Mouse (Mus musculus) frontal cortex, postnatal 14 days (tissue): Measurements from ENCODE around the gene Mgp.

Source experiments
- DNase-seq, 2 experiments: peaks; one replicate each; pipeline ENCODE4 v3.0.0; 2022; ENCODE audit warnings: low spot score in 2 of 2

Mgp gene

DNA sequence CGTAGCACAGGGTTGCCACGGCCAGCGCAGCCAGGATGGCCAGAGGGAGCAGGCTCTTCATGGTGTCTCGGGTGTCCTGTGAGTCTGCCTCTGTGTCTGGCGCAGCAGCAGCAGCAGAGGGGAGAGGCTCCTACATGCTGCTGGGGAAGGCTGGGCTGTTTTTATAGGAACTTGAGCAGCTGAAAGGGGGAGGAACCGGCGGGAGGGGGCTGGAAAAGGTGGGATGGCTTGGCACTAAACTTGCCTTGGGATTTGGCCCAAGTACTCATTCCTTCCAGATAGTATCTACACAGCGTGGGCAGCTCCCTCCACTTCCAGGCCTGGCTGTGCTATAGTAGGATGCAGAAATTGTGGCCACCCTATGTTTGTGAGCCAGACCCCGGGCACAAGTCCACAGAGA lies at the start of gene Mgp:
Gene Mgp (minus strand): TSS at position 154 of the 400 bp plus-strand sequence.
- DNase-seq, result peak in 1 of 2 experiments; percentile 13

DNA sequence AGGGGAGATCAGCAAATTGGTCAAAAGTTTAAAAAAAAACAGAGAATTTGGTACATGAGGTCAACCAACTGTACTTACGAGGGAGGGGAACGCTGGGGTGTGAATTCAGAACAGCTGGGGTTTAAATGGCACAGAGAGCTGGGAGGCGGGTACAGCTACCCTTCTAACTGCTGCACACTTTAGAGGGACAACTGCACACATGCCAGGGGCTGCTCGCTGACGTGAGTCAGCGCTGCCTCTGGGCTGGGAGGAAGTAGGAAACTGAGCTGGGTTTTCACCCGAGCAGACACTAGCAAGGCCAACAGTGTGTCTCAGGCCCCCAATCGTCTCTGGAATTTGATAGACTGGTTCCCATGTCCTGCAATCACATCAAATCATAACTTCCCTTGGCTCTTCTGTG lies 49.4 kb upstream of the Mgp start:
- DNase-seq, result no peak

- DNase-seq, result no peak
Observed at GRCm38 (mm10) chr6:136923532-136923931, 47.9 kb upstream of the Mgp start, which contains the start of gene Pde6h. Pde6h (plus strand) TSS chr6:136923832.

DNA sequence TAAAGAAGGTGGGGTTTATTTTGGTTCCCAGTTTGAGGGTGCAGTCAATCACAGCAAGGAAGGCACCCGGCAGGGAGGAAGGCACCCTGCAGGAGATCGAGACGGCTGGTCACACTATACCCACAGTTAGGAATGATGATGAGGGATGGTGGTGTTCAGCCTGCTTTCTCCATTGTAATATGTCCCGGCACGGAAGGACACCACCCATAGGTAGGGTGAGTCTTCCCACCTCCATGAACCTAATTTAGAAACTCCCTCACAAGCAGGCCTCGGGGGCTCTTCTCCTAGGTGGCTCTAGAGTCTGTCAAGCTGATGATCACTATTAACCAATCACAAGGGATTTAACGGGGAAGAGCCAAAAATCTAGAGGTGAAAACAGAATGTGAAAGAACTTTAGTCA lies 47.2 kb upstream of the Mgp start:
- no peak for DNase-seq

DNA sequence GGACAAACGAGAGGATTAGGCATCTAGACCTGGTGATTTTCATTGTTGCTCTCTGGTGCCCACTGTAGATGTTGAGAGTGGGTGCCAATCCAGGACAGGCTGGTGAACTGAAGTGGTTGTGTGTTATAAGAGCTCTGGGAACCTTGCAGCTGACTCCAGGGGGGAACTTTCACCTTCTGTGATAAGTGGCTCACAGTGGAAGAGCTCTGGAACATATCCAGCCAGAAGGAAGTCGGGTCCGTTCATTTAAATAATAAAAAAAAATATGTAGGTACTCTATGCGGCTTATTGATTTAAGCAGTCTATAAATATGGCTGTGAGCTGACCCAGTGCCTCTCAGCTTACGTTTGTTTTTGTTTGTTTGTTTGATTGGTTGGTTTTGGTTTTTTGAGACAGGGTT lies 46.5 kb upstream of the Mgp start, which contains the start of gene Erp27:
Gene Erp27 (minus strand): TSS at position 101 of the 400 bp plus-strand sequence.
- DNase-seq, result no peak

DNA sequence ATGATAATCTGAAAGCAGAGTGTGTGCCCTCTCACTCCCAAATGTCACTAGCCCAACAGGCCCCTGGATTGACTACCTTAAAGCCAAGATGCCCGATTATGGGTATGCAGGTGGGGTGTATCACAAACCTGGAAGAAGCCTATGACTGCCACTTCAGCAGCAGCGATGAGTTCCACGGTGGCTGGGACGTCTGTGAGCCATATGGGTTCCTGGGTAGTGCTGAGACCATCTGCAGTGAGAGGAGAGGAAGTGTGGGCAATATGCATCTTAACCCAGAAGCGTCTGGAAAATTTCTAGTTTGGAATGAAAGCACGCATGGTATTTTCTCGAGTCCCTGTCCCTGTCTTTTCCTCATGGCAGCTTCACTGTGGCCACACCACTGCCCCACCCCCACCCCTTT lies 46.0 kb upstream of the Mgp start:
- DNase-seq, result no peak

GRCm38 (mm10) chr6:136920320-136921257 lies 45.0 kb upstream of the Mgp start:
- peak in 1 of 2 experiments; percentile 77 for DNase-seq

DNA sequence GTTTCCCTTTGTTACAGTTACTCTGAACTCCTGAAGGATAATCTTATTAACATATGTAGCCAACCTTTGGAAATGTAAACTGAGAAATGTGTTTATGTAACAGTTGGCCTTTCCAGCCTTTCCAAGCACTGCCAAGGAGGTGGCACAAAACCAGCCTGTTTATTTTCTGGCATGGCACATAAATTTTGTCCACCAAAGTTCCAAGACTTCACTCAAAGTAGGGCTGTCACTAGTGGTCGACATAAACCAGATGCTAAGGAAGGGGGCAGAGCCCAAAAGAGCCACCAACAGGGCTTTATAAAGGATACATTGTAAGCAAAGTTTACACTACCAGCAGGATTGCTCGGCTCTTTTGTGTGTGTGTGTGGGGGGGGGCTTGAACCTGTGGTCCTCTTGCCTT lies 42.3 kb upstream of the Mgp start:
- DNase-seq, result no peak

GRCm38 (mm10) chr6:136915721-136916395 lies 40.2 kb upstream of the Mgp start:
- DNase-seq, result no peak

GRCm38 (mm10) chr6:136914234-136914633 lies 38.6 kb upstream of the Mgp start:
- no peak for DNase-seq

- DNase-seq, result no peak
Observed at GRCm38 (mm10) chr6:136913384-136914126, 37.9 kb upstream of the Mgp start.

DNA sequence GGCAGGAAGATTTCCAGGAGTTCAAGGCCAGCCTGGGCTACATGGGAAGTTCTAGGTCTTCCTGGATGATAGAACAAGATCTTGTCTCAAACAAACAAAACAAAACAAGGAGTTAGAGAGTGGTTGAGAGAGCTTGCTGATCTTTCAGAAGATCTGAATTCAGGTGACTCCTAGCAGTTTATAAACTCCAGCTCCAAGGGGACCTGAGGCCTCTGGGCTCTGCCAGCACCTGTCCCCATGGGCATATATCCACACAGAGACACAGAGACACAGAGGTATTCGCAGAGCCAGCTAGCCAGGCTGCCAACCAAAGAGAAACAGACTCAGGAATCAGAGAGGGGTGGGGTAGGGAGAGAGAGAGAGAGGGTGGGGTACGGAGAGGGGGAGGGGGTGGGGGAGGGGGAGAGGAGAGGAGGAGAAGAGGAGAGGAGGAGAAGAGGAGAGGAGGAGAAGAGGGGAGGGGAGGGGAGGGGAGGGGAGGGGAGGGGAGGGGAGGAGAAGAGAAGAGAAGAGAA lies 37.2 kb upstream of the Mgp start:
- no peak for DNase-seq

DNA sequence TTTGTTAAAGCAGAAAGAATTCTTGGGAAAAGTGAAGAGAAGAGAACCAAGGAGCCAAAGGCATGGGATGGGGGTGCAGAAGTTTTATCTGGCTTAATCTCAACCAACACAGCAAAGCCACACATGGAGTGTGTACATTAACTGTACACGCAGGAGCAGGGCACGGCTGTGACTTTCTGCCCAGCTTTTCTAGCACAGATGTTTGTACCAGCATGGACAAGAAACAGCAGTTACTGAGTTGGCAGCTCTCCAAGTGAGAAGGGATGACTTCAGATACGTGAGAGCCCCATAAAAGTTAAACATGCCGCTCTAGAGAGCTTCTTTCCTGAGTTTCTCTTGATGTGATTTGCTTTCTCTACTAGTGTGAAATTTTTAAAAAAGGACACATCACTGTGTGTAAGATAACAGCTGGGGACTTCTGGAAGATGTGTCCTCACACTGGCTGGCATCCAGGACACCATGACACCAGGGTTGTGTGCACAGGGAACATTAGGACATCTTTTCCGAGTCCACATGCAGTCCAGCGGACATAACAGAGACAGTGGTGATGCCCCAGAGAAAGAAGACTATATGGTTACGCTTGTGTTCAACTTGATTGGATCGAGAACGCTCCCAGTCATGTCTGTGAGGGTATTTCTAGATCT lies 34.7 kb upstream of the Mgp start:
- no peak for DNase-seq

DNA sequence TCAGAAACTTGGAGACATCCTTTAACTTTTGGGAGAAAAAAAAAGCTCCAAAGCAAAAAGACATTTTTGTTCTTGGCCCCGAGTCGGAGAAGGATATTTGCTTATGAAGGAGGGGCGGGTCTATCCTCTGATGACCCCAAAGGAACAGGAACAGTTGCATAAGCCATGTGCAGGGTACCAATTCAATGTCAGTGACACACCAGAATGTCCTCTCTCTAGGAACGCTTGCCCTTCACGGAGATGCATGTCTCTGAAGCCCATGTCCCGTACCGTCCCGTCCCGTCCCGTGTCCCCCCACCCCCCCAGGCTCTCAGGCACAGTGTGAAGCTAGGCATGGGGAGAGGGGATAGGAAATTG lies 31.3 kb upstream of the Mgp start:
- no peak for DNase-seq

GRCm38 (mm10) chr6:136906283-136906936 lies 30.8 kb upstream of the Mgp start:
- no peak for DNase-seq

DNA sequence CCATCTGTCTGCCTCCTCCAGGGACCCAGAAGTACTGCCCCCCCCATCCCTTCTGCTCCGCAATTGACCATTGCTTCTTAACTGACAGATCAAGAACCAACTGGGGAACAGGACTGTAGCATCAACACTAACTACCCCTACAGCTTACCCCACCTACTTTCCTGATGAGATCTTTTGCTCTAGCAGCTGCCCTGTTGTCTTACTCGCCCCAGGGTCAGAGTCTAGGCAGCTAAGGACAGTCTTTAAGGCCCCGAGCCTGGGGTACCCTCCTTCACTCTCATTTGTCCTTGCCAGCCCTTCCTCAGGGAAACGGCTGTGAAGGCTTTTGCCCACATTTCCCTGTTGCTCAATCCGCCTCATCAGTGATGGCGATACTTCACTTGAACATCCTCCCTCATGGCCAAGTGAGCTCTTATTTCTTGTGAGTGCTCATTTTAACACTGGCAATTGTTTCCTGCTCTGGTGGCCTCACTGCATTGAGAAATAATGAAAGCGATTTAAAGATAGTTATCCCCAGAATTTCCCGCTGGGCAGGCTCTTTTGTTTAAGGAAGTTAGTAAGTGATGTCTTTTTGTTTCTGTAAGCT lies 28.4 kb upstream of the Mgp start:
- no peak for DNase-seq

- DNase-seq, result no peak
Observed at GRCm38 (mm10) chr6:136902527-136902926, 26.9 kb upstream of the Mgp start.

- DNase-seq, result no peak
Observed at GRCm38 (mm10) chr6:136901010-136901409, 25.4 kb upstream of the Mgp start.

DNA sequence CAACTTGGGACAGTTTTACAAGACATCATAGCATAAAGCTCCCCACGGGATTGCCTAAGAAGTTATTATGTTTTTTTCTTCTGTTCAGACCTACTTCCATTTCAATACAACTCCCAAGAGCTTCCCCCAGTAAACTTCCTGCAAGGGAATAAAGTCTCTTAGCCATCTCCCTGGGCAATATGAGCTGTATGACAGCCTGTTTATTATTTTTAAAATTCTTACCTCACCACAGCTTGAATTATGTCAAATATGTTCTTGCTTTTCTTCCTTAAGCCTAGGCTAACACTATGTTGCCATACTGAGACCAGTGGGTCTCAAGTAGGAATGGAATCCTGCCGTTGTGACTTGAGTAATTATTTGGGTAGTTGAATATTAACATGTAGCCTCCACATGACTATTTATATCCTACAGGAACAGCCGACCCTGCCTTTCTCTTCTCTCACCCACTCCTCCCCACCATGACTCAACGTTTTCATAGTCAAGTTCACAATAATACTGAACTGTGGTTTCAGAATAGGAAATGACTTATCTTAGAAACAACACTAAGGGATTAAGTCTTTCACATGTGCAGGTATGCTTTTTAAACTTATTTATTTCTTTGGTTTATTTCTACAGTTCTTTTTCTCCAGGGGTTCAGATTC lies 24.9 kb upstream of the Mgp start:
- no peak for DNase-seq

- DNase-seq, result no peak
Observed at GRCm38 (mm10) chr6:136898954-136899353, 23.3 kb upstream of the Mgp start.
